Mouse (Mus musculus): ENCODE measurements around the gene Hs2st1.

DNA sequence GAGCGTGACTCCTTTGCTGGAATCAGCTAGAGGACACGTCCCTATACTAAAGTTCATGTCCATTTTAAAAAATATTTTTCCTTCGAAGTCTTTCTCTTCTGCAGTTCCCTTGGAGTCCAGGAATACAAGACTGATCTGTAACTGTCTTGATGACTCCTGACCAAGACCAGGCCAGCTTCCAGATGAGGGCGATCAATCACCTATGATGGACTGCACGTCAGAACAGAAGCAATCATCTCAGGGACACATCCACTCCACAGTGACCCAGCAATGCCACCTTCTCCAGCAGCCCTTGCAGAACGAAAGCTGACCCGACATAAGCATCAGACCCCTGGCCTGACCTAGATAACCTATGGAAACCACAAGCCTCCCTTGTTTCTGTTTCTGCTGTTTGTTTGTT lies 54.7 kb downstream of the Hs2st1 start:
- TF ChIP-seq GATA1 (IDR thresholded peaks at IDR 0.05; ENCODE audit: borderline replicate concordance, low read length) (no peak), FLI1 (IDR thresholded peaks at IDR 0.05; ENCODE audit: low read length) (no peak)
